Mouse (Mus musculus): Measurements from ENCODE around the gene Pwp2. TPM values are rescaled to one million over a fixed set of nuclear protein-coding genes. Genes with fewer than 3 reads are reported as not detected.

The Pwp2 gene
- 20.7 and 22.1 TPM in 2 replicates for polyA plus RNA-seq (2012; rRNA removed)

DNA sequence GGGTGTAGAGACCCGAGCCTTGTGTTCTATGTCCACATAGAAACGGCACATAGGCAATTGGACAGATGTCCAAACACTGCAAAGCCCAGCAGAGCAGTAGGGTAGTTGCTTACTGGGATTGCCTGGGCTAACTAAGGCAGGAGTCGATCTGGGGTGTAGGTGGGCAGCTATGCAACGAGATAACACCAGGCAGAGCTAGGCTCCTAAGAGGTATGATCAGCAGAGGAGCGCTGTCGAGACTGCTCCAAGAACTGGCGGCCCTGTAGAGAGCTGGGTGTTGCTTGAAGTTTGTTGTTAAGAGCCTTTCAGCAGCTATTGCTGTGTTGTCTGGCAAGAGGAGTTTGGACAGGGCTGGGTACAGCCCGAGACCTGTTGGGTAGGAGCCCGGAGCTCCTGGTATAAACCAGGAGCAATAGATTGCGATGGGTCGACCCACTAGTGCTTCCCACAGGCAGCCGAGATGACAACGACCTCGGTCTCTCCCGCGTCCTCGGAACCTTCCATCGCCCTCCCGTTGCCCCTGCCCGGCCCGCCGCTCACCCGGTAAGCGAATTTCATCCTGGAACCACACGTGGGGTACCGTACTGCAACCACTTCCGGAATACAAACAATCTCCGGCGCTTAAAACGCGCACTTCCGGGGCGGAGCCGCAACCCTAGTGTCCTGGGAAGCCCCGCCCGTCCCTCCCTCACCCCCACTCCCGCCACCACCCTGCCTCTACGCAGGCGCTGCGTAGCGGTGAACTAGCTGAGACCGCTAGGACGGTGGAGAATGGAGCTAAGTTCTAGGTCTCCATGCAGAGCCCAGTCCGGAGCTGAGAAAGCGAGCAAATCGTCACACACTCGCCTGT lies at the start of gene Pwp2:
Gene Pwp2 (minus strand): TSS at position 619 of the 850 bp plus-strand sequence.

DNA sequence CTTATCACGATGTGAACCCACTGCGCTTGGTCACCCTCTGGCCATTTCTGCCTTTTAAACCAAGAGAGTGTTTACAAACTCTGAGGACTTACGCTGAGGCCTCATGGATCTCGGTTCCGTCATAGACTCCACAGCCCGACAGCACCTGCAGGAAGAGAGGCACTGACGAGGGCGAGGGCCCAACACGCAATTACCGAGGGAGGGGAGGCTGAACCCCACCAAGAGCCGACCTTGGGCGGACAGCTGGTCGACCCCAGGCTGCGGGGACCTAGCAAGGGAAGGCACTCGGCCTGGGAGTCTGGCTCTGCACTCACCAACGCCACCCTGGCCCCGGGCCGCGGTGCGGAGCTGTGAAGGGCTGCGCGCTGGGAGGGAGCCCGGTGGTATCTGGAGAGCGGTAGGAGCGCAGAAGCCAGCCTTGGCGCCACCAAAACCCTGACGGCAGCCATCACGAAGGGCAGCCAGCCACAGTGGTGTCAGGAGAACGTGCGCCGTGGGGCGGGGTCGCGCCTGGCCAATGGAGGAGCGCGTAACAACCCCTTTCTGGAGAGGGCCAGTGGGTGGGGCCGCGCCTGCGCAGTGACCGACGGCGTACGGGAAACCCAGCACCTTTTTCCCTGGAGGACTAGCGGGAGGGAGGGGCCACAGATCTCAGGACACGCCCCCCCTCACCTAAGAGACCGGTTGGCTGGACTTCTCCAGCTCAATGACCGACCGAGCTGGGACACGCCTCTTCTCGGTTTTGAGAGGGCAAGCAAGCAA lies 15.5 kb downstream of the Pwp2 start, which contains the start of gene D10Jhu81e:
Gene D10Jhu81e (minus strand): TSS at position 502 of the 762 bp plus-strand sequence.

Other genes starting within 250 kb of the Pwp2 start
- 12.8 and 13.4 TPM in 2 replicates for gene Trpm2, start 214.6 kb downstream of the Pwp2 start, polyA plus RNA-seq (2012; rRNA removed)
- 66.5 and 68.2 TPM in 2 replicates for gene 1810043G02Rik, start 206.6 kb downstream of the Pwp2 start, polyA plus RNA-seq (2012; rRNA removed)
- gene Pfkl, start 175.1 kb downstream of the Pwp2 start, polyA plus RNA-seq (2012; rRNA removed), result 159 and 175 TPM in 2 replicates
- not detected in 2 replicates for gene Dnmt3l, start 143.2 kb downstream of the Pwp2 start, polyA plus RNA-seq (2012; rRNA removed)
- gene Aire, start 141.5 kb downstream of the Pwp2 start, polyA plus RNA-seq (2012; rRNA removed), result 0.62 and 0.68 TPM in 2 replicates
- gene Icosl, start 115.8 kb downstream of the Pwp2 start, polyA plus RNA-seq (2012; rRNA removed), result 1.1 and 1.3 TPM in 2 replicates
- 76.6 and 90.9 TPM in 2 replicates for gene D10Jhu81e, start 15.4 kb downstream of the Pwp2 start, polyA plus RNA-seq (2012; rRNA removed)
- gene Trappc10, start 59.5 kb upstream of the Pwp2 start, polyA plus RNA-seq (2012; rRNA removed), result 61.0 and 63.4 TPM in 2 replicates
- gene Agpat3, start 167.3 kb upstream of the Pwp2 start, polyA plus RNA-seq (2012; rRNA removed), result 88.8 and 92.3 TPM in 2 replicates
- 378 and 403 TPM in 2 replicates for gene Rrp1, start 227.9 kb upstream of the Pwp2 start, polyA plus RNA-seq (2012; rRNA removed)
- gene Cstb, start 240.5 kb upstream of the Pwp2 start, polyA plus RNA-seq (2012; rRNA removed), result 80.4 and 81.9 TPM in 2 replicates